Mouse (Mus musculus) cerebellum, adult 2 months (tissue): Measurements from ENCODE around the gene Npnt.

Experiments used
- CTCF ChIP-seq: fragments of 200-500 bp; IDR thresholded peaks from 2 replicates; pipeline ENCODE4 v1.5.1; 2011; ENCODE audit warnings: low read depth, mild to moderate bottlenecking, control low read depth, low read length, moderate library complexity, borderline replicate concordance; ENCODE audit not compliant: insufficient read depth
- POLR2A ChIP-seq: fragments of 200-500 bp; IDR thresholded peaks from 2 replicates; pipeline ENCODE4 v1.6.1; 2011; ENCODE audit warnings: low read length, control low read depth, borderline replicate concordance; ENCODE audit not compliant: insufficient read depth

GRCm38 (mm10) chr3:132939006-132939405 is 11.1 kb downstream of the Npnt start:
- TF ChIP-seq POLR2A (no peak), CTCF (no peak)
